9 mouse cellular contexts compared by ENCODE assay signal in genomic region chr12:104418340-104419135, GRCm38 (mm10). TPM values are rescaled to one million over a fixed set of nuclear protein-coding genes. Genes with fewer than 3 reads are reported as not detected.
A peak's percentile ranks its signal among the peaks of the same experiment; 100 is the strongest.
DNase-seq lines count a peak whose midpoint lies in the region; ATAC-seq and TF ChIP-seq lines count a peak whose summit lies in the region.
"Had no signal": no experiment of that assay in that cellular context is flagged by ENCODE, and none has a peak within 500 bp of the region (broad histone marks: within the 10 kb centered on the region; RNA-seq: fewer than 3 reads in every experiment).

No protein-coding gene starts in this region.

- peak; percentile 90 for DNase-seq in heart, adult 11 months
- no peak for DNase-seq in heart, postnatal 25 days (ENCODE audit: low spot score)
- peak; percentile 87 for DNase-seq in limb, embryonic 14.5 days (ENCODE audit: low spot score)
- DNase-seq in spleen, postnatal 14 days (ENCODE audit: low spot score in 2 of 2) = peak; percentile 31 to 48

- no peaks in the 10 kb centered on the region for H3K9me3 ChIP-seq in embryonic facial prominence, embryonic 13.5 days
- no peaks in the 10 kb centered on the region for H3K9me3 ChIP-seq in heart, embryonic 11.5 days (replicated peaks; ENCODE audit: control insufficient read depth, low read length)
- H3K9me3 ChIP-seq in kidney, embryonic 15.5 days (replicated peaks) = no peaks in the 10 kb centered on the region
- H3K9me3 ChIP-seq in limb, embryonic 14.5 days (ENCODE audit: control insufficient read depth, low read length) = no peaks in the 10 kb centered on the region
- H3K9me3 ChIP-seq in midbrain, embryonic 16.5 days (replicated peaks; ENCODE audit: control insufficient read depth, low read length, poor library complexity, severe bottlenecking) = no peaks in the 10 kb centered on the region

- H3K4me3 ChIP-seq in embryonic facial prominence, embryonic 13.5 days = peak overlapping the region; percentile 30
- 0 out of 2 replicates have a peak overlapping the region, but pooled peaks have one; percentile 15 for H3K4me3 ChIP-seq in heart, embryonic 11.5 days (ENCODE audit: low read depth, low read length)
- H3K4me3 ChIP-seq in kidney, embryonic 15.5 days (replicated peaks) = peak overlapping the region; percentile 21
- peak overlapping the region; percentile 20 for H3K4me3 ChIP-seq in limb, embryonic 14.5 days (replicated peaks; ENCODE audit: low read length)
- H3K4me3 ChIP-seq in midbrain, embryonic 16.5 days (ENCODE audit: low read depth, low read length) = peak overlapping the region; percentile 32

- no peak for ATAC-seq in embryonic facial prominence, embryonic 13.5 days (ENCODE audit: insufficient number of reproducible peaks, insufficient read depth, low FRiP score, low TSS enrichment, low read depth)
- ATAC-seq in heart, embryonic 11.5 days (replicated peaks; ENCODE audit: insufficient number of reproducible peaks, low FRiP score, low TSS enrichment) = no peak
- ATAC-seq in kidney, embryonic 15.5 days (replicated peaks; ENCODE audit: low FRiP score) = peak; percentile 34; the same call in 1 of the 2 replicates
- peak; percentile 32 for ATAC-seq in limb, embryonic 14.5 days (ENCODE audit: low FRiP score, low read depth)
- peak; percentile 83 for ATAC-seq in midbrain, embryonic 16.5 days

- 0 out of 2 replicates have a peak, but pooled peaks have one; percentile 18 for TF ChIP-seq POLR2A in limb, embryonic 14.5 days (IDR thresholded peaks at IDR 0.05; ENCODE audit: borderline replicate concordance, extremely low read depth, insufficient read depth, insufficient read length)

- no peak overlapping the region for H3K9ac ChIP-seq in embryonic facial prominence, embryonic 13.5 days
- no peak overlapping the region for H3K9ac ChIP-seq in heart, embryonic 11.5 days (ENCODE audit: low read depth, low read length)
- no peak overlapping the region for H3K9ac ChIP-seq in kidney, embryonic 15.5 days
- H3K9ac ChIP-seq in limb, embryonic 14.5 days (ENCODE audit: low read depth, low read length, severe bottlenecking) = peak overlapping the region; percentile 26; the same call in 1 of the 2 replicates
- H3K9ac ChIP-seq in midbrain, embryonic 16.5 days (ENCODE audit: low read depth, low read length) = peak overlapping the region; percentile 49; the same call in 1 of the 2 replicates

- H3K4me1 ChIP-seq in embryonic facial prominence, embryonic 13.5 days = peaks cover 5% of the 10 kb centered on the region; the same call in 1 of the 2 replicates
- H3K4me1 ChIP-seq in heart, embryonic 11.5 days (ENCODE audit: control insufficient read depth, insufficient read depth, low read length) = no peaks in the 10 kb centered on the region
- H3K4me1 ChIP-seq in kidney, embryonic 15.5 days = peaks cover 20% of the 10 kb centered on the region
- H3K4me1 ChIP-seq in limb, embryonic 14.5 days (ENCODE audit: control insufficient read depth, insufficient read depth, low read length) = peaks cover 15% of the 10 kb centered on the region
- H3K4me1 ChIP-seq in midbrain, embryonic 16.5 days (ENCODE audit: control insufficient read depth, insufficient read depth, low read length) = no peaks in the 10 kb centered on the region; the same call in 1 of the 2 replicates

- no peak overlapping the region for H3K27ac ChIP-seq in embryonic facial prominence, embryonic 13.5 days
- no peak overlapping the region for H3K27ac ChIP-seq in heart, embryonic 11.5 days (ENCODE audit: low read depth, low read length)
- no peak overlapping the region for H3K27ac ChIP-seq in kidney, embryonic 15.5 days
- H3K27ac ChIP-seq in limb, embryonic 14.5 days (replicated peaks; ENCODE audit: low read depth, low read length) = no peak overlapping the region
- H3K27ac ChIP-seq in midbrain, embryonic 16.5 days (ENCODE audit: low read length) = no peak overlapping the region

- peak overlapping the region; percentile 57 for H3K4me2 ChIP-seq in embryonic facial prominence, embryonic 13.5 days
- H3K4me2 ChIP-seq in heart, embryonic 11.5 days = peak overlapping the region; percentile 54
- H3K4me2 ChIP-seq in kidney, embryonic 15.5 days = peak overlapping the region; percentile 52
- H3K4me2 ChIP-seq in limb, embryonic 14.5 days (replicated peaks; ENCODE audit: low read depth, low read length, severe bottlenecking) = peak overlapping the region; percentile 48
- H3K4me2 ChIP-seq in midbrain, embryonic 16.5 days (ENCODE audit: low read length) = peak overlapping the region; percentile 54

- H3K27me3 ChIP-seq in embryonic facial prominence, embryonic 13.5 days = no peaks in the 10 kb centered on the region
- H3K27me3 ChIP-seq in heart, embryonic 11.5 days (ENCODE audit: control insufficient read depth, insufficient read depth, low read length) = peaks cover 9% of the 10 kb centered on the region
- no peaks in the 10 kb centered on the region for H3K27me3 ChIP-seq in kidney, embryonic 15.5 days
- no peaks in the 10 kb centered on the region for H3K27me3 ChIP-seq in limb, embryonic 14.5 days (ENCODE audit: control insufficient read depth, insufficient read depth, low read length)
- no peaks in the 10 kb centered on the region for H3K27me3 ChIP-seq in midbrain, embryonic 16.5 days (ENCODE audit: control insufficient read depth, insufficient read depth, low read depth, low read length)

- no peaks in the 10 kb centered on the region for H3K36me3 ChIP-seq in embryonic facial prominence, embryonic 13.5 days
- H3K36me3 ChIP-seq in heart, embryonic 11.5 days (ENCODE audit: control insufficient read depth, insufficient read depth, low read length) = no peaks in the 10 kb centered on the region
- H3K36me3 ChIP-seq in kidney, embryonic 15.5 days = no peaks in the 10 kb centered on the region
- no peaks in the 10 kb centered on the region for H3K36me3 ChIP-seq in limb, embryonic 14.5 days (ENCODE audit: control insufficient read depth, insufficient read depth, low read length)
- no peaks in the 10 kb centered on the region for H3K36me3 ChIP-seq in midbrain, embryonic 16.5 days (ENCODE audit: control insufficient read depth, insufficient read depth, low read length)
- H3K36me3 ChIP-seq: G1E had no signal

- 18% methylated on average over 15 of the region's 17 CpGs for WGBS in embryonic facial prominence, embryonic 13.5 days
- WGBS in heart, embryonic 11.5 days (ENCODE audit: insufficient replicate concordance) = 18% methylated on average over 15 of the region's 17 CpGs
- 19% methylated on average over 15 of the region's 17 CpGs for WGBS in kidney, embryonic 15.5 days
- 23% methylated on average over 13 of the region's 17 CpGs for WGBS in limb, embryonic 14.5 days
- 19% methylated on average over 13 of the region's 17 CpGs for WGBS in midbrain, embryonic 16.5 days

- intact Hi-C loops in heart, postnatal 25 days (cut with DNase I) = loop anchor here (1.0 to 10.0 kb wide), 3 partner anchors 174 to 424 kb away; no protein-coding TSS in a partner anchor

RNA-seq across cellular contexts. Expression of gene Serpina3n, which starts 12.0 kb away (rescaled TPM):
- total RNA-seq in heart, postnatal 25 days (2021) = 1 to 10 TPM; 4.7 to 4.8 TPM
- polyA plus RNA-seq in embryonic facial prominence, embryonic 13.5 days (2015; fragmentation: Nextera tagmentation; extraction: Ambion mirVana) = 0.45 TPM in 1 of 2 replicates, not detected in the other
- polyA plus RNA-seq in heart, embryonic 11.5 days (2014; fragmentation: Nextera tagmentation; extraction: Ambion mirVana) = 0.24 TPM in 1 of 2 replicates, not detected in the other
- polyA plus RNA-seq in kidney, embryonic 15.5 days (2015; fragmentation: Nextera tagmentation; extraction: Ambion mirVana) = 0.08 TPM in 1 of 2 replicates, not detected in the other
- 7.4 and 9.1 TPM in 2 replicates for polyA plus RNA-seq in limb, embryonic 14.5 days (2012; rRNA removed)
- 0.70 and 0.87 TPM in 2 replicates for polyA plus RNA-seq in limb, embryonic 14.5 days (2014; fragmentation: Nextera tagmentation; extraction: Ambion mirVana)
- 0.32 and 1.4 TPM in 2 replicates for polyA plus RNA-seq in midbrain, embryonic 16.5 days (2015; fragmentation: Nextera tagmentation; extraction: Ambion mirVana)
- total RNA-seq: G1E had no signal
- polyA plus RNA-seq: G1E had no signal

RNA-seq across cellular contexts. Expression of gene Gsc, which starts 54.6 kb away (rescaled TPM):
- under 1 TPM in 1 of 2 experiments, not detected in 1; 0.20 TPM for total RNA-seq in heart, postnatal 25 days (2021)
- 19.0 and 22.0 TPM in 2 replicates for polyA plus RNA-seq in embryonic facial prominence, embryonic 13.5 days (2015; fragmentation: Nextera tagmentation; extraction: Ambion mirVana)
- polyA plus RNA-seq in heart, embryonic 11.5 days (2014; fragmentation: Nextera tagmentation; extraction: Ambion mirVana) = 1.5 and 2.1 TPM in 2 replicates
- polyA plus RNA-seq in kidney, embryonic 15.5 days (2015; fragmentation: Nextera tagmentation; extraction: Ambion mirVana) = 0.17 TPM in 1 of 2 replicates, not detected in the other
- 17.7 and 26.3 TPM in 2 replicates for polyA plus RNA-seq in limb, embryonic 14.5 days (2012; rRNA removed)
- 9.7 and 11.3 TPM in 2 replicates for polyA plus RNA-seq in limb, embryonic 14.5 days (2014; fragmentation: Nextera tagmentation; extraction: Ambion mirVana)
- 0.50 and 1.0 TPM in 2 replicates for polyA plus RNA-seq in midbrain, embryonic 16.5 days (2015; fragmentation: Nextera tagmentation; extraction: Ambion mirVana)
- total RNA-seq: G1E had no signal
- polyA plus RNA-seq: G1E had no signal

Comparison
In these comparisons a context has a peak if more than half of its experiments do, and no peak if none do; other contexts are left out.
1. ATAC-seq: peak in kidney, embryonic 15.5 days (single experiment), limb, embryonic 14.5 days (single experiment) and midbrain, embryonic 16.5 days (single experiment); none in embryonic facial prominence, embryonic 13.5 days (single experiment) and heart, embryonic 11.5 days (single experiment).
2. H3K9ac ChIP-seq: peak in limb, embryonic 14.5 days (single experiment) and midbrain, embryonic 16.5 days (single experiment); none in embryonic facial prominence, embryonic 13.5 days (single experiment), heart, embryonic 11.5 days (single experiment) and kidney, embryonic 15.5 days (single experiment).
3. Peak in every context shown above with its lines, with median percentiles within 50 percentile points of each other: H3K4me2 ChIP-seq and H3K4me3 ChIP-seq.